Mouse (Mus musculus) bone marrow macrophage, adult 2 months (primary cell): ENCODE results near the gene Dpt.

Experiments
- CTCF ChIP-seq: IDR thresholded peaks from 2 replicates; pipeline ENCODE4 v1.5.1; 2012; ENCODE audit warnings: low read depth, mild to moderate bottlenecking, low read length, moderate library complexity
- POLR2A ChIP-seq: IDR thresholded peaks from 2 replicates; pipeline ENCODE4 v1.6.1; 2012; ENCODE audit warnings: mild to moderate bottlenecking, low read depth, low read length, borderline replicate concordance

GRCm38 (mm10) chr1:164796471-164796870 is at the start of gene Dpt:
- TF ChIP-seq POLR2A (no peak), CTCF (no peak)
